Mouse (Mus musculus) inflammation-experienced regulatory T-cells, adult 6 months (primary cell): ENCODE measurements around the gene Cbr1. TPM values are rescaled to one million over a fixed set of nuclear protein-coding genes. Genes with fewer than 3 reads are reported as not detected.
A peak's percentile ranks its signal among the peaks of the same experiment; 100 is the strongest.

Experiments used
- ATAC-seq: one replicate; pipeline ENCODE4 v1.8.0; 2017
- polyA plus RNA-seq, 3 experiments: library from polyadenylated mRNA; unstranded; fragments of 100-300 nt; shearing (Covaris generic); gene quantifications; one replicate each; pipeline ENCODE4 v1.2.1; 2017

The Cbr1 gene
- 10 to 100 TPM; 20.1 to 44.4 (median 44.1) TPM for polyA plus RNA-seq

DNA sequence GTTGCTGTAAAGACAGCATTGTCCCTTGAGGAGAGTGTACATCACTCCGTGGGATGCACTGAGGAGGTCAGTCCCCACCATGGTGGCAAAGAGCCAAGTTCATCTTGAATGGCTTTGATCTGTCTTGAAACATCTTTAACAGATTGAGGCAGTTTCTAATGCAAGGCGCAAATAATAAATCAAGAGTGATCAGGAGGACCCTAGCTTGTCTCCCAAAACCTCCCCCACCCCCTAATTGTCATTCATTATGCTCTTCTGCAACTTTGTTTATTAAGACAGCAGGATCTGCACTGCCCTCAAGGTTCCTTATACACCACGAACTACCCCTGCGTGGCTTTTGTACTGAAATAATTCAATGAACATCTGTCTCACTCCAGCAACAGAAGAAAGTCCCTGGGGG, at the start of gene Cbr1:
Gene Cbr1, plus strand, starts transcription at position 301 of the 400 bp plus-strand sequence.
- no peak for ATAC-seq

DNA sequence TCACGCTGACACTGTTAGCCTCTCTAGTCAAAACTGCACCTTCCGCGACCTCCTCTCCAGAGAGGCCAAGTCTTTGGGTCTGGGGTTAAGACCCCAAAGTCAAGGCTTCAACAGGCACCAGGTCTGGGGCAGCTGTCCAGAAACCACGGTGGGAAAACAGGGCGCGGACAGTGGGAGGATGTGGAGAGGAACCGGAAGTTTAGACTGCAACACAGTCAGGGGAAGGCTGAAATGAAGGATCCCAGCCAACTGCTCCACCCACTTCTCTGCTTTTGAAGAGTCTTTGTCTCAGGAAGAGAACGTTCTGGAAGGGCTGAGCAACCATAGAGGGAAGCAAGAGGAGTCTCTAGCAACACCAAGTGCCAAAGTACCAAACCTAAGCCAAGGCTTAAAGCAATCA, 48.0 kb upstream of the Cbr1 start:
- ATAC-seq: no peak

DNA sequence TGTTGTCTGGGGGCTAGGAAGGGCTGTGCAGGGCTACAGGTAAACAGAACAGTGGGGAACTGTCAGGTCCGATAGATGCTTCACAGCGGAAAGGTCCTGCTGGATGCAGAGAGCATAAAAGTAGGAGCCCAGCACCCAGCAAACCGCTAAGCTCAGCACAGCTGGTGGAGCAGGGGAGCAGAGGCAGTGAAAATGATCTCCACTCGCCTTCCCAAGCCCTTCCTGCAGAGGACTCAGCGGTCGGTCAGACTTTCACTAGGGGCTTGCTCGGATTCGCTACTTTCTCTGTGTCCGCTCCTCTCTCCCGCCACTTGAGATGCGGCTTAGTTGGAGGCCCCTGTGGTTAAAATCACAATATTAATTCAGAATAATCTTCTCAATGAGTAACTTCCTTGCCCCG, 47.2 kb upstream of the Cbr1 start:
- no peak for ATAC-seq

DNA sequence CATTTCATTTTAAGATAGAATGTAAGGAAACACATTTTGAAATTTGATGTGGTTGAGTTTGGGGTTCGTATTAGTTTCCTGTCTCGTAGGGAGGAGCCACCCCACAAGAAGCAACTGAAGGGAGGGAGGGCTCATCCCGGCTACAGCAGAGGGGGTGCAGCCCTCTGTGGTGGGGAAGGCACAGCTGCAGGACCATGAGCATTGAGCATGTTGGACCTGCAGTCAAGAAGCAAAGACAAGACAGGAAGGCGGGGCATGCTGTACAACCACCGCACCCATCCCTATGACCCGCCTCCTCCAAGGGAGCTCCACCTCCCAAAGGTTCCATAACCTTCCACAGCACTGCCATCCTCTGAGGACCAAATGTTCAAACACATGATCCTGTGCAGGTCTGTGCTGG, 33.3 kb upstream of the Cbr1 start:
- ATAC-seq: peak; percentile 55

DNA sequence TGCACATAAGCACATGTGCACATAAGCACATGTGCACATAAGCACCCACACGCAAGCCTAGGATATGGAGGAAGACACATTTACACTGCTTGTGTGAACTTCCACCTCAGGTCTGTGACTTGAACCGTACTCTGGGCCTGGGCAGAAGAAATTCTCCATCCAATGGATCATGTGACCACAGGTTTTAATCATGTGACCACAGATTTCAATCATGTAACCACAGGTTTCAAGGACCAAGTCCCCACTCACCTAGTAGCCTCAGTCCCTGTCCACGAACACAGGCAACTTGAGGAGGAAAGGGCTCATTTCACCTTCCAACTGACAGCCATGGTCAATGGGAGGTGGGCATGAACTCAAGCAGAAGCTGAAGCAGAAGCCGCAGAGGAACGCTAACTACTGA, 32.2 kb upstream of the Cbr1 start:
- no peak for ATAC-seq

DNA sequence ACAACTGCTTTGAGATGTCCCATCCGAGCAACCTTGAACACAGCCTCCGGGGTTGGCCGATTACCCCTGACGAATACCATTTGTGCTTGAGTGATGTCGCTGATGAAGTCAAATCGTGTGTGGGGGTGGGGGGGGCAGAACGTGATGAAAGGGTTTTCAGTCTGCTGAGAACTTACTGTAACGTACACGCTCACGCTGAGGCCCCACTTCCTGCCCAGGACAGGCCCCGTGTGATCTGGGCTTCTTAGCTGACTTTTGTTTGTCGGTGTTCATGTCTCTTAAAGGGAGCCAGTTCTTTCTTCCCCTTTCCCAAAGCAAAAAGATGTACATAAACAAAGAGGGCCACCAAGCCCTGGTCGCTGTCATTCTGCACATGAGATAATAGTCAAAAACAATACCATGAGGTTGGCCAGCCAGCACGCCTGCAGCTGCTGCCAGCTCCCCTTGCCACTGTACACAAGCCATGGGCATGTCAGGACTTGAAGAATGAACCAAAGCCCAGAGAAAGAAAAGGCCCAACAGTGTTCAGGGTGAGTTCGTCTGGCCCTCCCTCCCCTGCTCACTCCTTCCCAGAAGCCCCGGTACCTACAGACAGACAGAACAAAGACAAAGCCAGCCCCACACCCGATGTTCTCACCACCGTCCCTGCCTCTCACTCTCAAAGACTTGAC, 31.0 kb upstream of the Cbr1 start:
- ATAC-seq: peak; percentile 87

DNA sequence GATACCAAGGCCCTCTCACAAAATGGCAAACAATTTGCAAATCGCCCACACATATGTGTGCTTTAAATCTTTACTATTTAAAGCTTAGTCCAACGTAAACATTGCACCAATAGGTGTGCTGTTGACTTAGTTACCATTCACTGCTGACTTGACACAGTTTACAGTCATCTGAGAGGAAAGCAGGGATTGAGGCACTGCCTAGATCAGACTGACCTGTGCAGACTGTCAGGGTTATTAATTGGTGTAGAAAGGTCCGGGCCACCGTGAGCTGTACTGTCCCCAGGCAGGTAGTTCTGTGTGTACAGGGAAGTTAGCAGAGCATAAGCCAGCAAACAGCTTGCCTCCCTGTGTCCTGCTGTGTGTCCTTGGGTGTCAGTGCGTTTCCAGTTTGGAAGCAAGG, 30.1 kb upstream of the Cbr1 start:
- no peak for ATAC-seq

DNA sequence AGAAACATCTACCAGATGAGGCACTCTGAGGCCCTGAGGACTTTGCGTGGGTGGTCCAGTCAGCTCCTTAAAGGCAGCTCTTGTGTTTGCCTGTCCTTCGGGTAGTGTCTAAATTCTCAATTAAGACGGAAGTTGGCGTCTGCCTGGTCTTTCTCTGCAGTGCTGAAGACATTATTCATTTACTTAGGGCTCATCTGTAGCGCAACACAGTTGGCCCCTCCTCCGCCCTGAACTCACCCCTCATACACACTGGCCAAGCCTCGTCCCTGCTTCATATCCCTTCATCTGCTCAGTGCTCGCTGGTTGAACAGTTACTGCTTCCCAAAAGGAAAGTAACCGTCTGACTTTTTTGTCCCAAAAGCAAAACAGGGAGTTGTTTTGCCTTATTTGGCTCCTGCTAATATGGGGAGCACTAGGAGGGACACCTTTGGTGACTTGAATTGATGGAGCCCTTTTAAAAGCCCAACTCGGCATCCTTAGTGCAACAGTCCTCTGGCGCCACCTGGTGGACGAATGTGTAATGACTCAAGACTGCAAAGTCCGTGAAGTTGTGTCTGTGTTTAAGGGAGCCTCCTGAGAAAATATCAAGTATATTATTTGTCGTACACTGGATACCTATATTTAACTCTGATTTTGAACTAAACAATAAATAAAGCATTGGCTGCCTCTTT, 29.1 kb upstream of the Cbr1 start:
- ATAC-seq: no peak

DNA sequence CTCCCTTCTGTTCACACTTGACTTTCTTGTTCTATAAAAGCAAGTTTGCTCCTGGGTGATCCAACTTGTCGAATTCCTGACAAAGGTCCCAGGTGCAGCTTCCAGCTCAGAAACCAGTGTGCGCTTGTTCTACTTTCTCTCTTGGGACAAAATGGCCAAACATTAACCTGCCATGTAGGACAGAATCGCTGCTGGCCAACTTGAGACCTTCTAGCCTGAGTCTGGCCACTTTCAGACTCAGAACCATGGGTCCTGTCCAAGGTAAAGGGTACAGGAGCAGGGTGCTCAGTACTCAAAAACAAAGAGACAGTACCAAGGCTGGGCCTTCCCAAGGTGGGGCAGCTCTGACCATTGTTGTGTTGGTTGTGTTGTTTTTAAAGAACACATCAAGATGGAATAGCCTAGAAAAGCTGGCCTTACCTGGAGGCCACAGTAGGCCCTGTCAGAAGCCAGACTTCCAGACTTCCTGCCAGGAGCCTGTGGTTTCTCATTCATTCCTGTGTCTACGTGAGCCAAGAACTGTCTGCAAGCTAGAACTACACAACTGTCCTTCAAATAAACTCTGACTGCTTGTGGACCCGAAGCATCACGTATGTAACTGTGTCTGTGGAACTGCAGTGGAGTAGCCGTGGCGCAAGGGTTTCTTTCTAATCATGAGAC, 27.2 kb upstream of the Cbr1 start:
- ATAC-seq: no peak

DNA sequence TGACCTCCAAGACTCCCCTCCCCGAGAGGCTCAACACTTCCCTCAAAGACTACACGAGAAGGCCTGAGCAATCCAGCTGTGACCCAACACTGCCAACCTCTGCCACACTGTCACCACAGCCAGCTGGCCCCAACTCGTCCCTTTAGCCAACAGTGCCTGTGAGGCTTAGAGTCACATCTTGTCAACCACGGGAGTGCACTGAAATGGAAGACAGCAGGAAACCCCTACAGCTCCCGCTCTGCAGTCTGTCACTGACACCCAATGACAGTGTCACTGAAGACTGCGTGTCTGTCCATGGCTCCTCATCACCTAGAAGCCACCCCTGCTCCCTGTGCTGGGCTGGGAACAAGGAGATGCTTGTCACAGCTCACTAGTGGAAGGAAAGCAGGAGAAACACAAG, 24.5 kb upstream of the Cbr1 start:
- no peak for ATAC-seq

DNA sequence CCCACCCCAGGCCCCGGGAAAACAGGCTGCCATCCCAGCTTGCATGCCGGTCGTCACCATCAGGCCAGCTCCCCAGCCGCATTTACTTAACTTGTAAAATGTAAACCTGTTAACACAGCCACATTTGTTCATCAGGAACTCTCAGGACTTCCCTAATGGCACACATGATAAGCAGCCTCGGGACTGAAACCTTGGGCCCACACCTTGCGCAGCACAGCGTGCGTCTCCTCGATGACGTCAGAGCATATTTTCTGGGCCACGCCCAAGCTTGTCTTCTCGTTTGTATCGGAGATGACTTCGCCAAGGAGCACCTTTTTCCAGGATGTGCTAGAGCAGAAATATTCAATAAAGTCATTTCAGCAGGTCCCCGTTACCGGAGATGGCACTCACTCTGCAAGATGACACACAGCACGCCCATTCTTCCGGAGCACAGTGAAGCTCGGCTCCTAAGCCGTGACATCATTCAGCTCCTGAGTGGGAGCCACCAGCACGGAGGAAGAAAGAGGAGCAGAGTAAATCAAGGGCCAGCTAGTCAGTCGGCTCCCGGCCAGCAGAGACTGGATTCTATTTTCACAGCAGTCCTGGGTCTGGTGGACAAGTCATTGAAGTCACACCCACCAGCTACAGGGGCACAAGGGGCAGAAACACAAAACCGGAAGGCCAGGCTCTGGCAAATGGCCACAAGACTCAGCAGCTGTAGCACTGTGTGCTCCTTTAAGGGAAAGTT, 20.5 kb upstream of the Cbr1 start:
- ATAC-seq: peak; percentile 24

DNA sequence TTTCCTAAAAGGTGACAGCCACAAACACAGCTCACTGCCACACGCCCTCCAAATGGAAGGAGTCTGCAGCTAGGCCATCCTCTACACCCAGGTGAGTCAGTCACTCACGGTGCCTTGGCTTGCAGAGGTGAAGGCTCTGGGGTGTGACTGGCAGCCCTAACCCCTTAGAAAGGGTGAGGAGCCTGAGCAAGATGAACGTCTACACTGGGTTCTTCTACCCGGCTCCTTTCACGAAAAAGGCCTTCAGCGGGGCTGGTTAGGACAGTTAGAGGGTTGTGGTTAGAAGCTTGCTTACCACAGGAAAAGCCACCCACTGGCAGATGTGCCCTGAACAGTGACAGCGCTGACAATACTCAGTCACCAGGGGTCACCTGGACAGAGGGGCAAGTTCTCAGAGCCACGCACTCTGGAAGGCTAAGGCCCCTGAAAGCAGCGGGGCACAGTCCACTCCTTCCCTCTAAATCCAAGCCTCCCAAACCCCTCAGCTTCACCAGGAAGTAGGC, 19.9 kb upstream of the Cbr1 start:
- peak; percentile 62 for ATAC-seq

DNA sequence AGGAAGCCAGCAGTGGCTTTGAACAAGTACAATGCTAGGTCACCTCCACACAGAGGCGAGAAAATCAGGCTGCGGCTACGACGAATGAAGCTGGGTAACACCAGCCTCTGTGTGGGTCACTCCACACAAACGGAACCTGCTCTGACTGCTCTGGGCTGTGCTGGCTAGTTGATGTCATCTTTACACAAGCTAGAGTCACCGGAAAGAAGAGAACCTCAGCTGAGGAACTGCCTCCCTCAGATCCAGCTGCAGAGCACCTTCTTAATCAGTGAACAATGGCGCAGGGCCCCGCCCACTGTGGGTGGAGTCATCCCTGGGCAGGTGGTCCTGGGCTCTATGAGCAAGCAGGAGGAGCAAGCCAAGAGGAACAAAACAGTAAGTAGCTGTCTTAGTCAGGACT, 19.3 kb upstream of the Cbr1 start:
- ATAC-seq: peak; percentile 77

DNA sequence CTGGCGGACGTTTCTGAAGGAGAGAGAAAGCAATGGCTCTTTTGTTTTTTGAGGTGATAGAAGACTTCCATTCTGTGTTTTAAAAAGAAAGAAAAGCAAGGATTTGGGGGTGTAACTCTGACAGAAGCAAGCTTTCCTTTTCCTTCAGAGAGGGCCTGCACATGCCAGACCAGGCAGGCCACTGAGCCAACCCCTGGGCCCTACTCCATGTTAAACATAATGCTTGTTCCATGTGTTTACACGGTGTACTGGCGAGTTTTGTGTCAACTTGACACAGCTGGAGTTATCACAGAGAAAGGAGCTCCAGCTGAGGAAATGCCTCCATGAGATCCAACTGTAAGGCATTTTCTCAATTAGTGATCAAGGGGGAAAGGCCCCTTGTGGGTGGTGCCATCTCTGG, 17.4 kb upstream of the Cbr1 start:
- no peak for ATAC-seq

DNA sequence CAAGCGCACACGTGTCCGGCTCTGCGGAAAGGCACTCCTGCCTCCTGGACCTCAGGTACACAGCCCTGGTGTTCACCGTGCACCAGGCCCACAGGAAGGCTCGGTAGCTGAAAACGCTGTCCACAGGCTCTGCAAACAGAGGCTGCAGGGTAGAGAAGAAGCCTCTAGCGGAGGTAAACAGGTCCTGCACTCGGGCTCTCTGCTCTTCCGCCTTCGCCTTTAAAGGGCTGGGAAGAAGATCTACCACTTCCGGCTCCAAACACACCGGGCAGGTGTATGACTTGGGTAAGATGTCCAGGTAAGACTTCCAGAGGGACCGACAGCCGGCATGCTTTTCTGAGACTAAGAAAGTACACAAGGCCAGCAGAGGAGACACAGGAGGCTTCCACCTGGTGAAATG, 14.7 kb upstream of the Cbr1 start:
- ATAC-seq: no peak

DNA sequence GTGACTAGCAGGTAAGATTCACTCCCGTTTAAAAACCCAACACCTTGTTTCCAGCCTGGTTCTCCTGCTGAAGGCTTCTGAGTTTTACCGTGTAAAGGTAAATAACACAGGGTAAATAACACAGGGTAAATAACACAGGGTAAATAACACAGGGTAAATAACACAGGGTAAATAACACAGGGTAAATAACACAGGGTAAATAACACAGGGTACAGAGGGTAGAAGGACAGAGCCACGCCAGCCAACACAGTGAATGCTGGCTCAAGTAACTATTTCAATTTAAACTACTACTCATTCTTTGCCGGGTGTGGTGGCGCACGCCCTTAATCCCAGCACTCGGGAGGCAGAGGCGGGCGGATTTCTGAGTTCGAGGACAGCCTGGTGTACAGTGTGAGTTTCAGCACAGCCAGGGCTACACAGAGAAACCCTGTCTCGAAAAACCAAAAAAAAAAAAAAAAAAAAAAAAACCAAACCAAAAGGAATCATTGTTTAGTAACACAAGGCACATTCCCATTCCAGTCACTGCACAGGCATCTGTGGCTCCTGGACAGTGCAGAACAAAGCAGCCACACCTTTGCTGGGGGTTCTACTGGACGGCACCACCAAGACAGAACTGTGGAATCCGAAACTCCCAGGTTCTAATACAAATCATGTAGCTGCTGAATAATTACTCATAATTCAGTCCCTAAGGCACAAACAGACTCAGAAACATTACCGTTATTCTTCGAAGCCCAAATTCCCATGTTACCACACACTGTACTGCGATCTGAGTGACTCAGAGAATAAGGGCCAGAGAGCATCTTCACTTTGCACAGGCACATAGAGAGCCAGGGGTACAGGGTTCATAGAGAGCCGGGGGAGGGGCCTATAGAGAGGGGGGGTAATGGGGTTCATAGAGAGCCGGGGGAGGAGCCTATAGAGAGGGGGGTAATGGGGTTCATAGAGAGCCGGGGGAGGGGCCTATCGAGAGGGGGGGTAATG, 13.9 kb upstream of the Cbr1 start:
- no peak for ATAC-seq

DNA sequence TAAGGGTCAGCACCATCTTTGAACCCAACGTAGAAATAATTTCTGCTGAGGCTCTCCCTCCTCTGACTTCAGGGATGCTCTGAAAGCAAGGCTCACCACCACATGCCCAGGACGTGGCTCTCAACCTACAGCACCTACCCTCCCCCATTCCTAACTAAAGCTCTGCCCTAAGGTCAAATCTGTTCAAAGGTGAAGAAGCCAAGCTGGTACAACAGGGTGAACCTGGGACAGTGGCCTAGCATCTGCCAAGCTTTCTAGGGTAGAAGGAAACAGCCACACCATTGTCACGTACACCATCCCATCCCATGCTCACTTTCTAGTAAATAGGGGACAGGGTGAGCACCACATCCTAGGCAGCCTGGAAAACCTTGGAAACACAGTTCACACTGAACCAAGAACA, 12.9 kb upstream of the Cbr1 start:
- no peak for ATAC-seq

DNA sequence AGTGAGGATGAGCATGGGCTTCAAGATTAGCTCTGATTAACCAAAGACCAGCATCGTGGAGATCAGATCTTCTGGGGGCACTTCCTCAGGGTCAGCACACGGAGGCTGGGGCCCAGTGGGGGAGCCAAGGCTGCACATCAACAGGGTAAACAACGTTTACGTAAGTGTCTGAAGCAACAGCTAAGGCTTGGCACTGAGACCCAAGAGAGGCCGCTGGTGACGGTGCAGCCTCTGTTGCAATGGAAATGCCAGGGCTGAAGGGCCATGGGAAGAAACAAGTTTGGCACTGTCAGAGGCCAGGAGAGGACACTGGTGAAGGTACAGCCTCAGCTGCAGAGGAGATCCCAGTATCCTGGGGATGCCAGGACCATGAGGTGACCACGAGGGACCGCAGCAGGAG, 12.2 kb upstream of the Cbr1 start:
- ATAC-seq: no peak

DNA sequence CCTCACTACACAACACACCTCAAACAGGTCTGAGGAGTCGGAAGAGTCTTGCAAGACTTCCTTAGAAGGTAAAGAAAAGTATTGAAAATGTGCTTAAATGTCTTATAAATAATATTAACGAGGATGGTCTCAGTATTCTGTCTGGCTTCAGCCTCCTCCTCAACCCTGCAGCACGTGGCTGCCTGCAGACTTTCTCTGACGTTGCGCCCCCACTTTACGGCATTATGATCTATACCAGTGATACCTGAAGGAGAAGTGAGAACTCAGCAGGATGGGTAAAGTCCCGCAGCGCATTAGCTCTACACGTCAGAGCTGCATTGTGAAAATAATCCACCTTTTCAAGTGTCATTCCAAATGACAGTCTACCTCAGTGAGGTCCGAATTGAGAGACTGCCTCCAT, 11.2 kb upstream of the Cbr1 start:
- ATAC-seq: no peak

DNA sequence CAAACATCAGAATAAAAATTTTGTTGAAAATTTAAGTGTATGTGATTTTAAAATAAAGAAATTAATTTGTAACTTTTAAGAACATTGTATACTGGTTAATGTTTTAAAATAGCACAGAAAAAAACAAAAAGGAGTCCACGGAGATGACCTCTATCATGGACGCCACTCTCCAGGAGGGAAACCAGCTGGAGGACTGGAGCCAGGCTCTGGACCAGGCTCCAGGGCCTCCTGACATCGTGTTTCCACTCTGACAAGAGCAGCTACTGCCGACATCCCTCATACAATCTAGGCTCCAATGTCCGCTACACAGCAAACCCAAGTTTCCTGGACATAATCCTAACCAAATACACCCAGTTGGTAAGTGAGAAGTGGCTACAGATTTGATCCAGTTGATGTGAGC, 9.9 kb upstream of the Cbr1 start:
- no peak for ATAC-seq

DNA sequence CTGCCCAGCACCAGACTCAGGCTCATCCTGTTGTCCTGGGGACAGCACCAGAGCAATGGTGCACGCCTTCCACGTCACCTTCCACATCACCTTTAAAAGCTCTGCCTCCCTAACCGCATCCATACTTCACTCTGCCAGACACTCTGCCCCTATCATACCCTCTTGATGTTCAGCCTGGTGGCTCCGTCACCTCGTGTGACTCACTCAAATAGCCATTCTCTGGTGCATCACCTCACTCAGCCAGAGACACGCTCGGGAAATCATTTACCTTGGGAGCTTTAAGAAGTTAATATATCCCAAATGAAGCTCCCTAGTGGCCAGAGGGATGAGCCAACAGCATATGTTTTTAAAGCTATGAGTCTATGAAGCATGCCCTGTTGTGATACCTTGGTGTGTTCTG, 8.8 kb upstream of the Cbr1 start:
- no peak for ATAC-seq

DNA sequence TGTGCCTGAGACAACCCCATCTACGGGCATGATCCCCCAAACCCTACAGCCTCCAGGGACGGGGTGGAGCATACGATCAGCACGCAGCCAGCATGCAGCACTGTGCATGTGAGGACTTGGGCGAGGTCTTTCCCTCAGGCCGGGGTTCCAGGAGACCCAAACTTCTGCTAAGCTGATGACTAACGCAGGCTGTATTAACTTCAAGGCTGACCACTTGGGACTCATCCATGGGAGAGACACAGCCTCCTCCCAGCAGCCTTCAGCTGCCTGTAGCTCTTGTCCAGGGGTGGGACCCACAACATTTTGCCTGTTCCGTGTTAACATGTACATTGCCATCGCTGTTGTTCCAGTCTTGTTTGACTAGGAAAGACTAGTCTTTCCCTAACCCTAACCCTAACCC, 8.1 kb upstream of the Cbr1 start:
- ATAC-seq: no peak
